28 mouse cellular contexts compared by ENCODE assay signal in the genomic region with DNA sequence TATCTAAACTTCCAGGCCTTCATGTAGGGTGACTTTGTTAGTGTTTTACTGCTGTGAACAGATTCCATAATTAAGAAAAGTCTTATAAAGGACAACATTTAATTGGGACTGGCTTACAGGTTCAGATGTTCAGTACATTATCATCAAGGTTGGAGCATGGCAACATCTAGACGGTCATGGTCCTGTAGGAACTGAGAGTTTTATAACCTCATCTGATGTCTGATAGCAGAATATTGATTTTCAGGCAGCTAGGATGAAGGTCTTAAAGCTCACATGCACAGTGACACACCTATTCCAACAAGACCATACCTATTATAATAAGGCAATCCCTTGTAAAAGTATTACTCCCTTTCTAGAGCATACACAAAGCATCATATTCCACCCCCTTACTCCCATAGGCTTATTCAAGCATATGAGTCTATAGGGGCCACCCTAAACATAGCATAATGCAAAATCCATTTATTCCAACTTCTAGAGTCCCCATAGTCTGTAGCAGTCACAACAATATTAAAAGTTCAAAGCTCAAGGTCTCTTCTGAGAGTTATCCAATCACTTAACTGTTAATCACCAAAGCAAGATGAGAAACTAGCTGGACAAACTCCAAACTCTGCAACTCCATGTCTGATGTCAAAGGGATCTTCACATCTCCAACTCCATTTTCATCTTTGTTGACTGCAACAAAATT.
"Had no signal": no experiment of that assay in that cellular context is flagged by ENCODE, and none has a peak within 500 bp of the region (broad histone marks: within the 10 kb centered on the region; RNA-seq: fewer than 3 reads in every experiment).

No protein-coding gene starts in this region.

- H3K27me3 ChIP-seq: embryonic facial prominence, embryonic 12.5 days; embryonic facial prominence, embryonic 13.5 days; embryonic facial prominence, embryonic 15.5 days; forebrain, embryonic 13.5 days; forebrain, embryonic 15.5 days had no signal

- DNase-seq: cerebellum, adult 2 months; cerebellum, adult 8-10 months; cerebellum, adult 9-10 months; cerebellum, adult 9-11 months; cerebellum, postnatal 10 days; cerebellum, postnatal 14 days; cerebellum, postnatal 25 days; cerebellum, postnatal 36 days; embryo, embryonic 11 days; forebrain, postnatal 0 days; gastrocnemius, adult 2 months; gastrocnemius, postnatal 10 days; gastrocnemius, postnatal 14 days; gastrocnemius, postnatal 25 days; gastrocnemius, postnatal 36 days; heart, adult 11 months; heart, adult 18-20 months; heart, adult 2 months had no signal

- H3K9ac ChIP-seq: embryonic facial prominence, embryonic 12.5 days; embryonic facial prominence, embryonic 13.5 days; embryonic facial prominence, embryonic 15.5 days; forebrain, embryonic 13.5 days; forebrain, embryonic 15.5 days; forebrain, postnatal 0 days had no signal

- H3K27ac ChIP-seq: embryonic facial prominence, embryonic 10.5 days; embryonic facial prominence, embryonic 12.5 days; embryonic facial prominence, embryonic 13.5 days; embryonic facial prominence, embryonic 15.5 days; forebrain, embryonic 10.5 days; forebrain, embryonic 13.5 days; forebrain, embryonic 15.5 days; gastrocnemius, adult 2 months; heart, adult 2 months had no signal

- H3K4me2 ChIP-seq: embryonic facial prominence, embryonic 12.5 days; embryonic facial prominence, embryonic 13.5 days; embryonic facial prominence, embryonic 15.5 days; forebrain, embryonic 13.5 days; forebrain, embryonic 15.5 days had no signal

- H3K9me3 ChIP-seq: embryonic facial prominence, embryonic 10.5 days; embryonic facial prominence, embryonic 12.5 days; embryonic facial prominence, embryonic 13.5 days; embryonic facial prominence, embryonic 15.5 days; forebrain, embryonic 10.5 days; forebrain, embryonic 13.5 days; forebrain, embryonic 15.5 days had no signal

- H3K4me1 ChIP-seq: embryonic facial prominence, embryonic 10.5 days; embryonic facial prominence, embryonic 12.5 days; embryonic facial prominence, embryonic 13.5 days; embryonic facial prominence, embryonic 15.5 days; forebrain, embryonic 10.5 days; forebrain, embryonic 13.5 days; forebrain, embryonic 15.5 days had no signal

- H3K36me3 ChIP-seq: embryonic facial prominence, embryonic 10.5 days; embryonic facial prominence, embryonic 12.5 days; embryonic facial prominence, embryonic 13.5 days; embryonic facial prominence, embryonic 15.5 days; forebrain, embryonic 10.5 days; forebrain, embryonic 15.5 days had no signal

- H3K4me3 ChIP-seq: embryonic facial prominence, embryonic 10.5 days; embryonic facial prominence, embryonic 12.5 days; embryonic facial prominence, embryonic 13.5 days; embryonic facial prominence, embryonic 15.5 days; erythroblast, embryonic 14.5 days; forebrain, embryonic 10.5 days; forebrain, embryonic 13.5 days; forebrain, embryonic 15.5 days; gastrocnemius, adult 2 months; heart, adult 2 months had no signal

- ATAC-seq: forebrain, embryonic 13.5 days; forebrain, embryonic 14.5 days; forebrain, embryonic 15.5 days; forebrain, embryonic 16.5 days; forebrain, postnatal 0 days had no signal
